Mouse (Mus musculus): ENCODE measurements at regions not wholly inside any gene's neighbourhood (a gene's known extent, or its start where the extent isn't known, plus 50 kb on each side); places are given as distances from the start of the nearest gene placed in this dataset.

GRCm38 (mm10) chr2:169387765-169388518 lies 199.6 kb downstream of the Gm11011 start:
- ChIA-PET POLR2A (interaction anchor here in 1 of 4 experiments (0.6 kb wide), 1 partner anchor 403 kb away, joined by 3 read pairs; no protein-coding TSS in a partner anchor), CTCF (interaction anchor here in 1 of 4 experiments (0.6 kb wide), 1 partner anchor 568 kb away, joined by 3 read pairs; no protein-coding TSS in a partner anchor)

DNA sequence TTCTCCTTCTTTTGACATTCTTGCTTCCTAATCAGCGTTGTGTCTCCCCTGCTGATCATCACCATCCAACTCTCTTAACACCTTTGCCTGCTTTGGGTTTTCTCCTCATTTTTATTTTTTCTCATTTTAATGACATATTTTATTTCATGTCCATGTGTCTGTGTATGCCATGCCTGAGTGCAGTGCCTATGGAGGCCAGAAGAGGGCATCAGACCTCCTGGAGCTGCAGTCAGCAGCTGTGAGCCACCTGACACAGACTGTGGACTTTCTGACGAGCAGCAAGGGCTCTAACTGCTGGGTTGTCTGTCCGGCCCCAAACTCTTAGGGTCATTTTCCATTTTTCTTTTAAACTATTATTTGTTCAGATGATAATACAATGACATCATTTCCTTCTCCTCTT lies 203.8 kb downstream of the Gm11011 start:
- ChIA-PET POLR2A (no interaction called here), CTCF (no interaction called here)

DNA sequence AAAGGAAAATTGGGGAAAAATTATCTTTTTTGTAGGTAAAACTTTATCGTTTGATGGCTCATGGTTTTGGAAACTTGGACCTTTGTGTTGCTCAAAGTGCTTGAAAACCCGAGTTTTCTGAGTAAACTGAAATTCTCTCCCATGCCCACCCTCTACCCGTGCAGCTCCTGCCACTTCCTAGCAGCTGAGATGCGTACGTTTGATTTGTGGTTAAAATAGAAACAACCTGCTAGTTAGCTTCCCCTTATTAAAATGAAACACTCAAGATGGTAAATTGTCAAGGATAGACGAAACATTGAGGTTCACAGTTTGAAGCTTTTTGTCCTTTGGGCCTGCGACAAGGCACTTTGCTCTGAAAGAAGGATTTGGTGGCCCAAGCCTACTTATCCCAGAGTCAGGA lies 214.5 kb downstream of the Gm11011 start:
- POLR2A ChIA-PET: no interaction called here
- CTCF ChIA-PET: no interaction called here

DNA sequence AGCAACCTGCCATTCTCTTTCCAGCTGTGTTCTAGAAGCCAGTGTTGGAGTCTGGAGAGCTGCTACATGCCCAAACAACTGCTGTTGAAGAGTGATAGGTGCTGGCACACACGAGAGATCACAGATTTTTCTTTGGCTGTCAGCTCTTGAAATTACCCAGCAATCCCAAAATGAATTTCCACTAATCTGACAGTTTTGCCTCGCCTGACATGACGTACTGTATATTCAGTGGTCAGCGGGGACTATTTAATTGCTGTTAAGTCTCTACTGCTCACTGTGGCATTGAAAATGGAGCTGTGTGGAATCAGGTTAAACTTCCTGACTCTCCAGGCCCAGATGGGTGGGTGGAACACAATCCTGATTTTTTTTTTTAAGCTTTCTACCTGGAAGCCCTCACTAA lies 222.5 kb downstream of the Gm11011 start:
- CTCF ChIA-PET: no interaction called here

DNA sequence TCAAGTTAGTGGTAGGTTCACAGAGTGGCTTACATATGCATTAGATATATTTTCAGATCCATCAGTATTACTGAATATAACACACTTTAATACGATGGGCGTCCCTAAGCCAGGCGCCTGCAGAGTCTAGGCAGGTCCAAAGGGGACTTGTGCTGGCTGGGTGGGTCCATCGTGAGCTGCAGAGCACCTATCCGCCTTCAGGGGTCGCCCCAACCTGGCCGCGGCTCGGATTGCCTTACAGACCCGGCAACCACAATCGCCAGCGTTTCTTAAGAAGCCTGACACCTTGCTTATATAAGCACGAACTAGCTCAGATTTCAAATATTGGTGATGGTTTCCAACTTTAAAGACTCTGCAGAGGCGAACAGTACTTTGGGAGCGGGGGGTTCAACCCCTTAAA lies 227.3 kb downstream of the Gm11011 start:
- CTCF ChIA-PET: interaction anchor here (0.6 to 1.5 kb wide), 28 partner anchors 8 to 788 kb away, joined by 3 to 6 read pairs (median 3); partner anchors contain the start of gene Zfp217 (in 1 of the 4)
- POLR2A ChIA-PET: interaction anchor here in 2 of 4 experiments (0.6 to 0.8 kb wide), 4 partner anchors 17 to 689 kb away, joined by 3 to 5 read pairs (median 4); no protein-coding TSS in a partner anchor

More for the DNA sequence above, 222.5 kb downstream of the Gm11011 start:
- POLR2A ChIA-PET: interaction anchor here in 1 of 4 experiments (0.6 kb wide), 1 partner anchor 1081 kb away, joined by 3 read pairs; no protein-coding TSS in a partner anchor

DNA sequence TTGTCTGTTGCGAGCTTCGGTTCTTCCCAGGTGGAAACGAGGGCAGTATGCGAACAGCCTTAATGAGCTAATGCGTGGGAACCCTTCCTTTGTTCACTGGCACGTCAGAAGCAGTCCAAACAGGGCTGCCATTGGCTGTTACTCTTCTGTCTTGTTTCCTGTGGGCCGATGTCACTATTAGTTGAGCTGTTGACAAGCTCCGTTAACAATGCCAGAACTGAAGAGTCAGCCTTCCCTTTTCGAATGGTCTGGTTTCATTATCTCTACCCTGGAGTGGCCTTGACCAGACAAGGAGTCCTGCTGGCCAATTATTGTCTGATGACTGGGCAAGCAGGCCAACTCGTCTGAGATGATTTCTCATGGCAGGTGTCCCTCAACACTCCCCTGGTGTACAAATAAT lies 230.1 kb downstream of the Gm11011 start:
- CTCF ChIA-PET: interaction anchor here in 1 of 4 experiments (0.8 kb wide), 1 partner anchor 68 kb away, joined by 3 read pairs; no protein-coding TSS in a partner anchor
- POLR2A ChIA-PET: no interaction called here

DNA sequence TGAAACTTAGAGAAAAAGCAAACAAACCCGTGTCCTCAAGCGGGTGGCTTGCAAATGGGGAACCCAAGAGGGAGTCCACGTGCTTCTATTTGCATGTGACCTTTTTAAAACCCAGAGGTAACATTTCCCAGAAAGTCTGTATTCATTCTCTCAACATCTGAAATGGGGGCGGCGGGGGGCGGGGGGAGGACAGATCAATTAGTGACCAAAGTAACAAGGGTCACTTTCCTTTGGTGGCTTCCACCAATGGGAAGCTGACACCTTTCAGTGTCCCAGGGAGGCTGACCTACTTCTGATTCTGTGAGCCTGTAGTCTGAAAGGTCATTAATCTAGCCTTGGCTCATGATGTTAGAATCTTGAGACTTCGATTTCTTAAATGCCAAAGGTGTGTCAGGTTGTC lies 236.0 kb downstream of the Gm11011 start:
- ChIA-PET CTCF (interaction anchor here in 2 of 4 experiments (0.6 to 1.0 kb wide), 2 partner anchors 9 to 303 kb away, joined by 3 read pairs; no protein-coding TSS in a partner anchor), POLR2A (interaction anchor here in 2 of 4 experiments (0.7 kb wide), 2 partner anchors 32 to 1032 kb away, joined by 7 to 8 read pairs; no protein-coding TSS in a partner anchor)

DNA sequence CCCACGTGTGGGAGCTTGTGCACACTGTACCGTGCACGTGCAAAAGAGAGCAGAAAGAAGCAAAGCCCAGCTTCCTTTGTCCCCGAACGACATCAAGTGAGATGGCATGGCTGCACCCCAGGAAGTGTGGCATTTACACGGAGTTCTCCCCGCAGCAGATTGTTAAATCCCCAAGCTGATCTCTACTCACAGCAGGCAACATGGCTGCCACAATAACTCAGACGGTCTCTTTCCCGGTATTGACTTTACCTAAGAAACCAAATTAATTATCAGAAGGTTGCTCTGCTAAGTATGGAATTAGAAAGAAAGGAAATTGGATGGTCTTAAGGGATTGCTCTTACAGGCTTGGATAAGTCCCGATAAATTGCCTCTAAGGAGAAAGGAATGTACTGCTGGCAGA lies 241.4 kb downstream of the Gm11011 start:
- ChIA-PET CTCF (interaction anchor here in 1 of 4 experiments (1.2 kb wide), 1 partner anchor 14 kb away, joined by 5 read pairs; no protein-coding TSS in a partner anchor), POLR2A (no interaction called here)

DNA sequence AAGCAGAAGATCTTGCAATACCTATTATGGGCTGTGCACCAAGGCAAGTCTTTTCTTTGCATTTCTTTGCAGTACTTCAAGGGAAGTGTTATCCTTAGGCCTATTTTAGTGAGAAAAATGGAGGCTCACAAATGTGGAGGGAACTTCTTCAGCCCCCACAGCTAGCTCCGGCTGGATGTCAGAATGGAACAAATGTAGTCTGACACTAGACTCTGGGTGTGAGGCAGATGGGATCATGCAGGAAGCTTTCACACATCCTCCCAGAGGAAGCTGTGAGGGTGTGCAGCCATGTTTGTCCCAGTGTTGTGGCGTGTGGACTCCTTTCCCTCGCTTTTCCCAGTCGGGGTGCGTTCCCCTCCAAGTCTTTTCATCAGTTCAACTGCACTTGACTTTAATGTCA lies 268.0 kb downstream of the Gm11011 start:
- ChIA-PET CTCF (no interaction called here), POLR2A (interaction anchor here in 1 of 4 experiments (0.6 kb wide), 1 partner anchor 32 kb away, joined by 7 read pairs; no protein-coding TSS in a partner anchor)

DNA sequence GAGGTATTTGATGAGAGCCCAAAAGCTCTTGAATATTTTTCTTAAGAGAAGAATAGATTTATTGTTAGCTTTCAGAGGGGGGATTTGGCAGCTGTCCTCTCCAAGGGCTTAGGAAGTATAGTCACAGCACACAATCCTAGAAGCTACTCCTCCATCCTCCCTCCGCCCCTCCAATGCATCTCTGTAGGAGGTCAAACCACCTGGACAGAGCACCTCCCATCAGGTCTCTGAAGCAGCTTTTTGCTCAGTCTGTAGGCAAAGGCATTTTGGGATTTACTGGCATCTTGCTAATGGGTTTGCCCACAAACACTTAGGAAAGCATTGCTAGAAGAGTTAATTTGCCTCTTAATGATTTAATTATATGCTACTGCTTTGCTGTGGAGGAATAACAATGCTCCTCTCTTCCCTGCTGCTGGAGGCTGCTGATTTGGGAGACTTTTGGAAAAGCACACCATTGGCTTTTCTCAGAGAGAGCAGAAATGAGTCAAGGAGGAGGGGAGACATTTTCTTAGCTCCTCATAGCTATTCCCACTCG lies 273.1 kb downstream of the Gm11011 start:
- POLR2A ChIA-PET: interaction anchor here in 1 of 4 experiments (0.5 kb wide), 1 partner anchor 545 kb away, joined by 3 read pairs; no protein-coding TSS in a partner anchor
- CTCF ChIA-PET: interaction anchor here in 1 of 4 experiments (1.0 kb wide), 1 partner anchor 11 kb away, joined by 3 read pairs; no protein-coding TSS in a partner anchor

GRCm38 (mm10) chr2:169311821-169312220 lies 275.7 kb downstream of the Gm11011 start:
- ChIA-PET POLR2A (interaction anchor here in 1 of 4 experiments (0.9 kb wide), 1 partner anchor 23 kb away, joined by 3 read pairs; no protein-coding TSS in a partner anchor), CTCF (interaction anchor here in 1 of 4 experiments (0.8 kb wide), 1 partner anchor 49 kb away, joined by 3 read pairs; no protein-coding TSS in a partner anchor)

DNA sequence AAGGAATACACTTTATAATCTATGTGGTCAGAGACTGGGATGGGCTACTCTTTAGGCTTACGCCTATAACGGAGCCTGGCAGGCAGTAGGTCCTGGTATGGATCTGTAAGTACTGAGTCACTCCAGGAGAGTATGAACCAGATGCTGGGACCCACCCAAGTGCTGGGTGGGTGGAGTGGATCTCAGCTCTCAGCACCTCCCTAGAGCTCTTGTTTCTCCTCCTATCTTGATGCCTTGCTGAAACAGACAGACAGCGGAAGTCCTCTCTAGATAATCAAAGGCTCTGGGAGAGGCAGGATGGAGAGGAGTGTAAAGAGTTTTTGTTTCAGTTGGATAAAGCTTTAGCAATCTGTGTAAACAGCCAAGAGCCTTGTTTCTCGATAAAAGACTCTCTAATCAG lies 276.2 kb downstream of the Gm11011 start:
- ChIA-PET CTCF (interaction anchor here in 1 of 4 experiments (0.8 kb wide), 1 partner anchor 49 kb away, joined by 3 read pairs; no protein-coding TSS in a partner anchor), POLR2A (interaction anchor here in 1 of 4 experiments (0.9 kb wide), 1 partner anchor 23 kb away, joined by 3 read pairs; no protein-coding TSS in a partner anchor)

DNA sequence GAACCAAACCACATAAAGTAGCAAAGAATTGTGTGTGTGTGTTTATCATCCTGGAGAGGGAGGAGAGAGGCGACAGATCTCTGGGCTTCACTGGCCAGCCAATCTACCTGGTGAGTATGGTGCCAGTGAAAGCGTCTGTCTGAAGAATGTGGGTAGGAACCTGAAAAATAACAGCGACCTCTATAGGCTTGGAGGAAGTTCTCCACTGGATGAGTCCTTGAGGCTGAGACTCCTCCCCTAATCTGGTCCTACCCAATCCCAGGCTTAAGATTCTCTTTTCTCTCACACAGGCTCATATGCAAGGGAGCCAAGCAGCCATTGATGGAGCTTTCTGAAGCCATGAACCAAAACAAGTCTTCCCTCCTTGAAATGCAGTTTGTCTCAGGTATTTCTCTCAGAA lies 283.2 kb downstream of the Gm11011 start:
- POLR2A ChIA-PET: interaction anchor here in 1 of 4 experiments (0.6 to 1.1 kb wide), 2 partner anchors 13 to 36 kb away, joined by 3 read pairs; no protein-coding TSS in a partner anchor
- CTCF ChIA-PET: interaction anchor here in 2 of 4 experiments (0.9 to 2.0 kb wide), 5 partner anchors 10 to 456 kb away, joined by 3 to 7 read pairs (median 4); no protein-coding TSS in a partner anchor

- CTCF ChIA-PET: no interaction called here
- POLR2A ChIA-PET: no interaction called here
These were observed 286.6 kb downstream of the Gm11011 start for GRCm38 (mm10) chr2:169300966-169301365.

- ChIA-PET POLR2A (interaction anchor here in 2 of 4 experiments (0.7 to 1.1 kb wide), 3 partner anchors 10 to 731 kb away, joined by 3 read pairs; no protein-coding TSS in a partner anchor), CTCF (interaction anchor here in 1 of 4 experiments (0.6 kb wide), 1 partner anchor 675 kb away, joined by 3 read pairs; no protein-coding TSS in a partner anchor)
These were observed 287.1 kb downstream of the Gm11011 start for GRCm38 (mm10) chr2:169300411-169300810.

DNA sequence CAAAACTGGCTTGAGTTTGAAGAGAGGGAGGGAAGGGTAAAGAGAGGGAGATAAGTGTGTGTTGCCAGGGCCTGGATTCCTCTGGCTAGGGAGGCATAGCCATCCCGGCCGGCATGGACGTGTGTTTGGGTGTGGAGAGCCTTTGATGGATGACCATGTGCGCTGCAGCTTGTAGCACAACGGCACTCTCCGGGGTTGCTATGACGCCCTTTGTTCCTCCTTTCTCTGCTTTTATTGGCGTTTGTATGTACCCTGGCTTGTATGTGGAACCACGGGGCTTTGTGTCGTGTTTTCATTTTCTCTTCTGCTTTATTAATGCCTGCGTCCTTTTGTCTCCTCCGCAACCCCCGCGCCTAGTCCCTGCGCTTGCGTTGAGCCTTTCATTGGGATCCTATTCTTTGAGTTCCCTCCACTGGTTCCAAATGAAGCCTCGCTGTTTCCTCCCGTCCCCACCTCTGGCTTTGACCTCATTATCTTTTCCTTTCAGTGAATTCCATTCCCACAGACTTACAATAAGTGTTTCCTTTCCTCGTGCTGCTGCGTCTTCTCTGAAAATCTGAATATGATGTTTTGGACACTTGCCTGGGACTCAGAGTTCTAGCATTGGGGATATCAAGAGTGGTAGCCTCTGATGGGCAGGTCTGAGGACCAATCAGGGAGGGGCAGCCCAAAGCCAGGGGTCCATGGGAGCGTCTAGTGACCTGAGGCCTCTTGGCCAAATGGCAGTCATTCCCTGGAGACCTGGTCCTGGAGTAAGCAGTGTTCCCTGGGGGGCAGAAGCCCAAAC lies 289.5 kb downstream of the Gm11011 start:
- CTCF ChIA-PET: no interaction called here
- POLR2A ChIA-PET: interaction anchor here in 1 of 4 experiments (0.6 kb wide), 1 partner anchor 89 kb away, joined by 3 read pairs; no protein-coding TSS in a partner anchor

DNA sequence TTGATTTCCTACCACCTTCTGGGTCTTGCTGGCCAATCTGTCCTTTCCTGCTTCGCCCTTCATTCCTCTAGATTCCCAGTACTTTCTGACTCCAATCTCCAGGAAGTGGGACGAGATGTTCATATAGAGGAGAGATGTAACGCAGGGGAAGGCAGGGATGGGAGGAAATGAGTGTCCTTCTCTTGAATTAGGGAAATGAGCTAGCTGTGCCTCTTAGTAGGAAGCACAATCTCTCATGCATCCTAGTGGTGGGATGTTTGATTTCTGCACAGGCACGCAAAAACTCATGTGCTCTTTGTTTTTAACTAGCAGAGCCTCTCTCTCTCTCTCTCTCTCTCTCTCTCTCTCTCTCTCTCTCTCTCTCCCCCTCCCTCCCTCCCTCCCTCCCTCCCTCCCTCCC lies 290.3 kb downstream of the Gm11011 start:
- ChIA-PET POLR2A (interaction anchor here in 1 of 4 experiments (0.6 kb wide), 2 partner anchors 88 to 577 kb away, joined by 3 to 4 read pairs; no protein-coding TSS in a partner anchor), CTCF (interaction anchor here in 2 of 4 experiments (0.5 to 0.7 kb wide), 2 partner anchors 571 to 727 kb away, joined by 4 to 20 read pairs; no protein-coding TSS in a partner anchor)

GRCm38 (mm10) chr2:169293351-169293750 lies 294.2 kb downstream of the Gm11011 start:
- POLR2A ChIA-PET: interaction anchor here in 2 of 4 experiments (0.6 to 1.6 kb wide), 4 partner anchors 15 to 283 kb away, joined by 3 to 4 read pairs (median 4); no protein-coding TSS in a partner anchor
- CTCF ChIA-PET: interaction anchor here in 3 of 4 experiments (0.6 to 1.1 kb wide), 4 partner anchors 11 to 467 kb away, joined by 3 to 4 read pairs (median 4); no protein-coding TSS in a partner anchor
